Mouse (Mus musculus) forebrain, embryonic 16.5 days (tissue): Measurements from ENCODE around the gene Trak1. TPM values are rescaled to one million over a fixed set of nuclear protein-coding genes. Genes with fewer than 3 reads are reported as not detected.
A peak's percentile ranks its signal among the peaks of the same experiment; 100 is the strongest.

Experiments
- ATAC-seq: fragments of 200-750 bp; cut with Nextera tagmentation; 2 replicates; pipeline ENCODE4 v1.8.0; 2017; ENCODE audit warnings: mild to moderate bottlenecking, moderate library complexity
- H3K27ac ChIP-seq: fragments of 300-500 bp; sonication (generic); 2 replicates; pipeline ENCODE4 v1.5.1; 2014; ENCODE audit warnings: low read length, control low read depth
- H3K27me3 ChIP-seq: fragments of 300-500 bp; sonication (generic); replicated peaks from 2 replicates; pipeline ENCODE4 v1.6.1; 2014; ENCODE audit warnings: low read length; ENCODE audit not compliant: control insufficient read depth, insufficient read depth
- H3K36me3 ChIP-seq: fragments of 300-500 bp; sonication (generic); 2 replicates; pipeline ENCODE4 v1.6.1; 2014; ENCODE audit not compliant: control insufficient read depth, insufficient read depth
- H3K4me1 ChIP-seq: fragments of 300-500 bp; sonication (generic); replicated peaks from 2 replicates; pipeline ENCODE4 v1.6.1; 2014; ENCODE audit warnings: low read length; ENCODE audit not compliant: control insufficient read depth, insufficient read depth
- H3K4me2 ChIP-seq: fragments of 300-500 bp; sonication (generic); 2 replicates; pipeline ENCODE4 v1.6.1; 2014; ENCODE audit warnings: mild to moderate bottlenecking, low read length, control low read depth
- H3K4me3 ChIP-seq: fragments of 300-500 bp; sonication (generic); replicated peaks from 2 replicates; pipeline ENCODE4 v1.5.1; 2014; ENCODE audit warnings: mild to moderate bottlenecking, low read length, control low read depth
- H3K9ac ChIP-seq: fragments of 300-500 bp; sonication (generic); replicated peaks from 2 replicates; pipeline ENCODE4 v1.6.1; 2014; ENCODE audit warnings: low read depth, low read length, control low read depth
- H3K9me3 ChIP-seq: fragments of 300-500 bp; sonication (generic); 2 replicates; pipeline ENCODE4 v1.6.1; 2016; ENCODE audit warnings: low read length; ENCODE audit not compliant: control insufficient read depth
- WGBS: fragments of 180-500 bp; shearing (Covaris S2); extraction: QIAGEN DNeasy Blood & Tissue Kit; methylation state at CpG from one replicate; pipeline ENCODE4 v1.1.7; 2014; 5-methylcytosine and 5-hydroxymethylcytosine counted together
- polyA plus RNA-seq: library from polyadenylated mRNA; unstranded; fragments of >200 nt; fragmentation: Nextera tagmentation; extraction: Ambion mirVana; gene quantifications from 2 replicates; pipeline ENCODE4 v1.2.1, GENCODE M21; 2015

Trak1 gene
- polyA plus RNA-seq, 1 experiment from 2014 or later = 85.1 TPM

DNA sequence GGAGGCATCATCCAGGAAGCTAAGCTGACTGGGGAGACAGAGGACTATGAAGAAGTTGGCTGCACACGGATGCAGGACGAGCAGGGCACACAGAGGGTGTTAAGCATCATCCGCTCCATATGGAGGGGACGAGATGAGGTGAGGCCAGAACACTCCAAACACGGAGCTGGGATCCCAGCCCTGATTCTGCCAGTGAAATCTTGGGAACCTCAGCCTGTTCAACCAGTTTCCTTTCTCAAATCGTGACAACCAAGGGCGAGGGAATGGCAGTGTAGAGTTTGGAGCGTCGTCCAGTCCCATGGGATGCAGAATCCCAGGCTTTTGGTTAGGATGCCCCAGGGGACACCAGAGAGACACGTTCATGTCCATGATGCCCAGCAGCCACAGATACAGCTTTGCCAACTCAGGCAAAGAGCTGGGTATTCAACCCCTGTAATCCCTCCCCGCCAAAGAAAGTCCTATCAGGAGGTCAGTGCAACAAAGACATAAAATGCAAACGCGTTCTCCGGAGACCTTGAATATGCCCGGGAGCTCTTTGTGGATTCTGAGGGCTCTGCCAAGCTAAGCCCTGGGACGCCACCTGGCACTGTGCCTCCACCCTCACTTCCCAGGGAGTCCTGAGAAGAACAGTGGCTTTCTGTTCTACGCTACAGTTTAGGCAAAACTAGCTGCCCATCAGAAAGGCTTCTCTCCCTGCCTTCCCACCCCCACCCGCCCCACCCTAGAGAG, 69.0 kb downstream of the Trak1 start:
- Histone ChIP-seq H3K4me2 (peak overlapping the region; percentile 25), H3K9me3 (no peaks in the 10 kb centered on the region), H3K4me1 (peaks cover 40% of the 10 kb centered on the region), H3K4me3 (no peak overlapping the region), H3K36me3 (no peaks in the 10 kb centered on the region), H3K27me3 (no peaks in the 10 kb centered on the region), H3K9ac (0 out of 2 replicates have a peak overlapping the region, but pooled peaks have one; percentile 0), H3K27ac (peak overlapping the region; percentile 90)
- ATAC-seq = peak; percentile 70
- 23% methylated on average over 18 of the region's 18 CpGs for WGBS

DNA sequence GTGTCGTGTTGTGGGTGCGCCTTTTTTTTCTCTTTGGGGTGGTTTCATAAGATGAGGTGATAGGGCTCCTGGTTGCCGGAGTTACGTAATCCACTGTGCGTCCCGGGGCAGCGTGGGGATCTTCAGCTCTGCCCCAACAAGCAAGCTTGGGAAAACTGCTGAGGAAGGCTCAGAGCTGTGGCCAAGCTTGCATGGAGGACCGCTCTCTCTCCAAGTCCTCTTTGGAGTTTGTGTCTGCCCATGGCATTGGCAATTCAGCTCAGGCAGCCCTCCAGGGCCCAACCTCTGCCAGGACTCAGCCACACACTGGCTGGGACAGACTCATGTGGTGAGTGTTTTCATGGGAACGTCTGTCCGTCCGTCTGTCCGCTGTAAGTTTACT, 69.6 kb downstream of the Trak1 start:
- no peaks in the 10 kb centered on the region for H3K36me3 ChIP-seq
- 0 out of 2 replicates have a peak overlapping the region, but pooled peaks have one; percentile 6 for H3K4me3 ChIP-seq
- H3K27ac ChIP-seq = peak overlapping the region; percentile 90
- peak overlapping the region; percentile 25 for H3K4me2 ChIP-seq
- WGBS = 21% methylated on average over 12 of the region's 12 CpGs
- no peaks in the 10 kb centered on the region for H3K27me3 ChIP-seq
- ATAC-seq = peak; percentile 50
- H3K9ac ChIP-seq = 0 out of 2 replicates have a peak overlapping the region, but pooled peaks have one; percentile 12
- peaks cover 46% of the 10 kb centered on the region for H3K4me1 ChIP-seq
- H3K9me3 ChIP-seq = no peaks in the 10 kb centered on the region

DNA sequence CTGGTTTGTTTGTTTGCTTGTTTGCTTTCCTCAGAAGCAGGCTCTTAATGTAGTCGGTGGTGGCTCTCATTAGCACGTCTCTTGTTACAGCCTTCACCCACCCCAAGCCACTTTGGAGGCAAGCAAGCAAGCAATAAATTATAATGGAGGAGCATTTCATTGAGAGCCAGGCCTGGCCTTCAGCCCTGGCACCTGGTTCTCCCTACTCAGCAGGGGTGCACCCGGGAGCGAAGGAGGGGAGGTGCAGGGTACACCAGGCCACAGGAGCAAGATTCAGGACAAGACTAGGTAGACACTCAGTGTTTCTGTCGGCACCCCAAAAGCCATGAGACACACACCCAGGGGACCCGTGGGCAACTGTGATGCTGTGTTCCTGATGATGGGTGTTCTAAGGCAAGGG, 72.3 kb downstream of the Trak1 start:
- H3K9ac ChIP-seq = no peak overlapping the region
- no peak overlapping the region; the same call in 1 of the 2 replicates for H3K27ac ChIP-seq
- no peak for ATAC-seq
- H3K36me3 ChIP-seq = no peaks in the 10 kb centered on the region
- H3K27me3 ChIP-seq = no peaks in the 10 kb centered on the region
- no peak overlapping the region for H3K4me3 ChIP-seq
- 50% methylated on average over 6 of the region's 6 CpGs for WGBS
- no peaks in the 10 kb centered on the region for H3K9me3 ChIP-seq
- H3K4me1 ChIP-seq = peaks cover 67% of the 10 kb centered on the region
- H3K4me2 ChIP-seq = no peak overlapping the region

DNA sequence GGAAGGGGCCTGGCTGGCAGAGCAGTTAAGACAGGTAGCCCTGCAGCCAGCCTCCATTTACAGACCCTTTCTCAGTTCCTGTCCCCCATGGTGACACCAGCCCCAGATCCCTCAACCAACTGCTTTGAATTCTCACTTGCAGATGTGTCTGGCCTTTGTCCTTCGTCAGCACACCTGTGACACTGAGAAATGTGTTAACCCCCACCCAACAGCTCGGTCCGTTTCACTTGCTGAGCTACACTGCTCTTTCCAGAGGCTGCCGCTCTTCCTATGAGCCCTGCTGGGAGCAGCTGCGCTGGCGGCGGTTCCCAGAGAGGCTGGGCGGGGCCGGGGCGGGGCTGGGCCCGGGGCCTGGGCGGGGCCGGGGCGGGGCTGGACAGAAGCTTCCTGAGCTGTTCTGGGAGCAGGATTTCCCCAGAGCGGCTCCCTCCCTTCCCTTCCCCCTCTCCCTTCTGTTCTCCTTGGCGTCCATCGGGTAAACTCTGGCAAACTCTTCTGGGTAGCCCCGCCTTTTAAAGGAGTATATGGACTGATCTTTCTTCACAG, 74.1 kb downstream of the Trak1 start:
- Histone ChIP-seq H3K4me2 (peak overlapping the region; percentile 51), H3K4me3 (peak overlapping the region; percentile 32), H3K27me3 (no peaks in the 10 kb centered on the region), H3K36me3 (no peaks in the 10 kb centered on the region), H3K9ac (peak overlapping the region; percentile 52), H3K4me1 (peaks cover 55% of the 10 kb centered on the region), H3K9me3 (no peaks in the 10 kb centered on the region), H3K27ac (peak overlapping the region; percentile 91)
- under 1% methylated on average over 18 of the region's 18 CpGs for WGBS
- ATAC-seq = peak; percentile 85

DNA sequence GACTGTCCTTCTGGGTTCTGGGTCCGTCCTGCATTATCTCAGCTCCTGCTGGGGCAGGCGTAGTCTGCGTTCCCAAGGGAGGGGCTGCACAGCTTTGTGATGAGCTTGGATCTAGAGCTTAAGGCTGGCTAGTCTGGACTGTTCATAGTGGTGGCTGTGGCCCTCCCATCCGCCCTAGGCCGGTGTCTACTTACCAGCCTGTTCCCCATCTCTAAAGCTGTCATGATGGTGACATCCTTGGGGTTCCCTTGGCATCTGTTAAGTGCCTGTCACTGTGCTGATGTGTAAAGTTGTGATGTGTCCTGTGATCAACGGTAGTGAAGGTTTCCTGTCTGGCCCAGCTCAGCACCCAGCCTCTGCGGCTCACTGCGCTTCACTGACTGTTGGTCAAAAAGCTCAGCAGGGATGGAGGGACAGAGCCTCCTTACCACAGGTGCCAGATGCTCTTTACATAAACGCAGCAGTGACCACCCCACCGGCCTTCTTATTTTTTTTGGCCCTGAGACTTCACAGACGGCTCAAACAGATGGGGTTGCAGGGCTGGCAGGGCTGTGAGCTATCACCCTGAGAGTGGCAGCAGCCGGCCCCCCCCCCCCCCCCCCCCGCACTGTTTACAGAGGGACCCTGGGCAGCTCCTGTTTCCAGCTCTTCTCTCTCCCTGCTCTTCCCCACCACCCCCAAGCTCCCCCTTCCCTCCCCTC, 74.8 kb downstream of the Trak1 start:
- 4% methylated on average over 11 of the region's 13 CpGs for WGBS

DNA sequence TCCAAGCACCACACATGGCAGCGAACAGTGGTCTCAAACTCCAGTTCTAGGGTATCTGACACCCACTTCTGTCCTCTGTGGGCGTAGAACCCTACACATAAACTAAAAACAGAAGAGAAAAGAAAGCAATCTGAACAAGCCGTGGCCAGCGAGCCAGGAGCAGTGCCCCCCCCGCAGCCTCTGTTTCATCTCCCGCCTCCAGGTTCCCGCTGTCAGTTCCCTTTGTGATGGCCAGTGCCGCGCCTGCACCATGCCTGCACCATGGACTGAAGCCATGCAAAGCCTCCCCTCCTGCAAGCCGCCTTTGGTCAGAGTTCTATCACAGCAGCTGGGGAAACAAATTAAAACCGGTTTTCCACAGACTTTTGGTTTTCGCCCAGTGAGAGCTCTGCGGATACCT, 75.8 kb downstream of the Trak1 start:
- no peaks in the 10 kb centered on the region for H3K27me3 ChIP-seq
- H3K4me3 ChIP-seq = no peak overlapping the region
- H3K4me2 ChIP-seq = no peak overlapping the region
- peak overlapping the region; percentile 12; the same call in 1 of the 2 replicates for H3K9ac ChIP-seq
- ATAC-seq = no peak
- no peaks in the 10 kb centered on the region for H3K9me3 ChIP-seq
- no peaks in the 10 kb centered on the region for H3K36me3 ChIP-seq
- 27% methylated on average over 13 of the region's 13 CpGs for WGBS
- peaks cover 43% of the 10 kb centered on the region for H3K4me1 ChIP-seq
- H3K27ac ChIP-seq = peak overlapping the region; percentile 64

More for the DNA sequence above, 74.8 kb downstream of the Trak1 start:
- Histone ChIP-seq H3K9me3 (no peaks in the 10 kb centered on the region), H3K4me2 (peak overlapping the region; percentile 51), H3K4me1 (peaks cover 49% of the 10 kb centered on the region), H3K27me3 (no peaks in the 10 kb centered on the region), H3K4me3 (peak overlapping the region; percentile 32), H3K9ac (peak overlapping the region; percentile 52), H3K27ac (peak overlapping the region; percentile 91), H3K36me3 (no peaks in the 10 kb centered on the region)
- ATAC-seq = peak; percentile 53

DNA sequence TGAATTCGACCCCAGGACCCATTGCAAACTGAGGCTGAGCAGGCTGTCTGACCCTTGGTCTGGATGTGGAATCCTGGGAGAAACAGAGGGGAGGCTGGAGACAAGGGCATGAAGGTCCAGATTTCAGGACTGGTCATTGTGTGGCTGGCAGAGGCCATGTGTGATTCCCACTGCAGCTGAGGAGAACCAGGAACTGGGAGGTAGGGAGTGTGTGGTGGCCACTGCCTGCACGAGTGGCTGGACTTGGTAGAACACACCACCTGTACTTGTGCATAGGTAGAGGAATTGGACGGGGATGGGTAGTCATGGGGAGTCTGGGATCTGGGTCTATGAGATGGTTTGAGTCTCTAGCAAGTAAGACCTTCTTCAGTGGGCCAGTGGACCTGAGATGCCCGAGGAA, 76.2 kb downstream of the Trak1 start:
- Histone ChIP-seq H3K9me3 (no peaks in the 10 kb centered on the region), H3K36me3 (no peaks in the 10 kb centered on the region), H3K4me1 (peaks cover 43% of the 10 kb centered on the region), H3K27me3 (no peaks in the 10 kb centered on the region), H3K9ac (peak overlapping the region; percentile 12; the same call in 1 of the 2 replicates), H3K4me2 (no peak overlapping the region), H3K4me3 (no peak overlapping the region), H3K27ac (peak overlapping the region; percentile 64)
- 52% methylated on average over 4 of the region's 4 CpGs for WGBS
- no peak for ATAC-seq

DNA sequence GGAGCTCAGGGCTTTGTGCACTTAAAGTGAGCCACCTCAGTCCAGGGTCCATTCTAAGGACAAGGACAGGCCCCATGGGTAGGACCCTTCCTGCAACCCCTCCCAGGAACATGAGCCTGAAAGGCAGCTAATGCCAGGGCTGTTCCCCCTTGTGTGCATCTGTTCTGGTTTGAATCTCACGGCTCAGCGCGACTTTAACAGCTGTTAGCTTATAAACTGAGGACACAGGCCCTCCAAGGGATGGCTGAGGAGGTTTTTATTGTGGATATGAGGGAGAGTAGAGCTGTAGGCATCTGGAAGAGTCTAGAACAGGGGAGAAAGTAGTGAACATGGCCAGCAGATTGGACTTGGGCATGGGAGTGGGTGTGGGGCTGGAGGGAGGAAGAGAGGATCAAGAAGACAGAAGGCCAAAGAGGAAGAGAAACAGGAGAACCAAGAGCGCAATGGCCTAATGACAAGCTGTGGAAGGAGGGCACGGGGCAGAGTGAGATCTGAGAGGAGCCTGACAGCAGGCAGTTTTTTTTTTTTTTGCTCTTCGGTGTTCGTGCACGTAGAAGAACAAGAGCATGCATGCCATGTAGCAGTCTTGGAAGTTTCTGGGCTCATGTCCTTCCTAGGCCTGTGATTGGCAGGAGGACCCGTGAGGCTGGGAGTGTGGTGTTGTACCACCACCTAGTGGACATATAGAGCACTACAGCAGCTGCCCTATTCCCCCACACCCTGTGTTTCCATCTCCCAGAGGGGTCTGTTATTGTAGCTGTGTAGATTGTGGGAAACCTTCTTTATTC, 77.0 kb downstream of the Trak1 start:
- peaks cover 43% of the 10 kb centered on the region for H3K4me1 ChIP-seq
- no peaks in the 10 kb centered on the region for H3K36me3 ChIP-seq
- ATAC-seq = peak; percentile 42; the same call in 1 of the 2 replicates
- no peaks in the 10 kb centered on the region for H3K9me3 ChIP-seq
- 0 out of 2 replicates have a peak overlapping the region, but pooled peaks have one; percentile 26 for H3K9ac ChIP-seq
- H3K27me3 ChIP-seq = no peaks in the 10 kb centered on the region
- peak overlapping the region; percentile 64 for H3K27ac ChIP-seq
- H3K4me2 ChIP-seq = no peak overlapping the region
- WGBS = 28% methylated on average over 9 of the region's 9 CpGs
- no peak overlapping the region for H3K4me3 ChIP-seq
